ENCODE assay signal across 20 mouse cellular contexts in the genomic region with DNA sequence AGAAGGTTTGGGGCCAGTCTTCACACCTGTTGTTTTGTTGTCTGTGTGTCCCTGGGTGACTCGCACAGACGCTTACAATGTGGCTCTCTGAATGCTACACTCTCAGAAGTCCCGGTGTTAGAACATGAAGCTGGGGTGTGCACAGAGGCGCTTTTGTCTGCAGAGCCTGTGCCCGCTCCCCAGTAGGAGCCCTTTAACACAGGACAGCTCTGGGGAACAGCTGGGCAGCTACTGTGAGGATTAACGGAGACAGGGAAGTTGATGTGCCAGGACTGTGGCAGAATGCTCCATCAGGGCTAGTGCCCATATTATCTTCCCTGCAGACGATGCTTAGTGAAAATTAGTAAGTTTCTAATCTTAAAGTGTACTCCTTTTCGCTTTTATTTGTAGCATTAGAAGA.
"Had no signal": no experiment of that assay in that cellular context is flagged by ENCODE, and none has a peak within 500 bp of the region (broad histone marks: within the 10 kb centered on the region; RNA-seq: fewer than 3 reads in every experiment).

No protein-coding gene starts in this region.

- H3K4me3 ChIP-seq: layer of hippocampus, adult 2 months; limb, embryonic 15.5 days; midbrain, embryonic 12.5 days; midbrain, embryonic 15.5 days; neural tube, embryonic 13.5 days had no signal

- H3K4me2 ChIP-seq: limb, embryonic 15.5 days; liver, embryonic 11.5 days; lung, embryonic 14.5 days; midbrain, embryonic 12.5 days; midbrain, embryonic 15.5 days; neural tube, embryonic 13.5 days had no signal

- H3K27ac ChIP-seq: kidney, postnatal 0 days; layer of hippocampus, adult 2 months; limb, embryonic 15.5 days; liver, embryonic 14.5 days; macrophage; midbrain, embryonic 12.5 days; midbrain, embryonic 15.5 days; neural tube, embryonic 13.5 days; stomach, postnatal 0 days had no signal

- H3K27me3 ChIP-seq: limb, embryonic 15.5 days; midbrain, embryonic 12.5 days; midbrain, embryonic 15.5 days; neural tube, embryonic 13.5 days had no signal

- H3K9ac ChIP-seq: limb, embryonic 15.5 days; liver, embryonic 14.5 days; liver, postnatal 0 days; lung, embryonic 14.5 days; midbrain, embryonic 12.5 days; midbrain, embryonic 15.5 days; neural tube, embryonic 13.5 days had no signal

- H3K9me3 ChIP-seq: limb, embryonic 15.5 days; midbrain, embryonic 12.5 days; midbrain, embryonic 15.5 days; neural tube, embryonic 13.5 days had no signal

- ATAC-seq: liver, postnatal 0 days; midbrain, embryonic 15.5 days had no signal

- DNase-seq: kidney, postnatal 25 days; layer of hippocampus, adult 9-11 months; liver, postnatal 0 days; lung, embryonic 14.5 days; right cerebral cortex, adult 18-20 months; right cerebral cortex, postnatal 14 days; right cerebral cortex, postnatal 4 days; thymus, adult 2 months; thymus, postnatal 14 days; thymus, postnatal 4 days had no signal

- H3K36me3 ChIP-seq: limb, embryonic 15.5 days; midbrain, embryonic 12.5 days; midbrain, embryonic 15.5 days; neural tube, embryonic 13.5 days had no signal
